Mouse (Mus musculus): ENCODE measurements around the gene Hint1.
"Not testable (repeated sequence)": the region's sequence is repeated elsewhere in the genome, so short reads cannot be mapped to it uniquely, and the experiment has no call there.

GRCm38 (mm10) chr11:54858880-54859279 is 7.3 kb upstream of the Hint1 start:
- not testable (repeated sequence) for TF ChIP-seq EP300, CTCF (IDR thresholded peaks at IDR 0.05; ENCODE audit: low read depth)
